Mouse (Mus musculus) bone marrow, adult 2 months (tissue): ENCODE data around the gene Tph1. TPM values are rescaled to one million over a fixed set of nuclear protein-coding genes. Genes with fewer than 3 reads are reported as not detected.

Experiments
- H3K27ac ChIP-seq: fragments of 200-500 bp; 2 replicates; pipeline ENCODE4 v1.5.1; 2012; ENCODE audit warnings: low read depth, mild to moderate bottlenecking, control low read depth, inconsistent platforms, low read length; ENCODE audit not compliant: control insufficient read depth, poor library complexity, insufficient read depth
- H3K4me1 ChIP-seq: fragments of 200-500 bp; 2 replicates; pipeline ENCODE4 v1.6.1; 2011; ENCODE audit warnings: low read length; ENCODE audit not compliant: control insufficient read depth, insufficient read depth
- H3K4me3 ChIP-seq: fragments of 200-500 bp; replicated peaks from 2 replicates; pipeline ENCODE3; 2011; ENCODE audit warnings: mild to moderate bottlenecking, low read depth, low read length, control low read depth; ENCODE audit not compliant: control insufficient read depth
- CTCF ChIP-seq: fragments of 200-500 bp; IDR thresholded peaks from 2 replicates; pipeline ENCODE4 v1.5.1; 2011; ENCODE audit warnings: low read length, control low read depth; ENCODE audit not compliant: control insufficient read depth, insufficient read depth
- POLR2A ChIP-seq: fragments of 200-500 bp; IDR thresholded peaks from 2 replicates; pipeline ENCODE4 v1.6.1; 2011; ENCODE audit warnings: low read depth, mild to moderate bottlenecking, control low read depth, low read length, borderline replicate concordance; ENCODE audit not compliant: control insufficient read depth
- WGBS: fragments of 180-500 bp; shearing (Covaris S2); methylation state at CpG from one replicate; pipeline ENCODE4 v1.1.7; 2018; 5-methylcytosine and 5-hydroxymethylcytosine counted together
- polyA plus RNA-seq: library from polyadenylated mRNA; stranded (reverse); fragments of >200 nt; gene quantifications from 2 replicates; pipeline ENCODE4 v1.2.4, GENCODE M21; 2011; ENCODE audit warnings: low replicate concordance; ENCODE audit not compliant: missing spikeins, insufficient read depth, insufficient read length

Tph1 gene
- polyA plus RNA-seq, 1 experiment: not detected

DNA sequence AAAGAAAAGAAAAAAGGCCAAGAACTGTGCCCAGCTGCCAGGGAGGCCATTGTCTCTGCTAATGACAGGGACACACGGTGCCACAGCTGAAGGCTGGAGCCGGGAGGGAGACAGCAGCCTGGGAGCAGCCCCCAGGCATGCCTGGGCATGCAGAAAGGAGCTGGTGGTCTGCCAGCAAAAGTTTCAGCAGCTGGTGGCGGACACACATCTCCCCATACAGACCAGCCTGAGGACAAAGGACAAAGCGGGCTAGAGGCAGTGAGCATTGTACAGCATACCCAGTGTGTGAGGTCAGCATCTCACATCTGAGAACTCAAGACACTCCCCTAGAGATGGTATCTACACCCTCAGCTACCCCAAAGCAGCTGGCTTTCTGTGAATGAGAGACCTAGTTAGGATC, 70.3 kb downstream of the Tph1 start:
- Histone ChIP-seq H3K4me3 (no peak overlapping the region), H3K4me1 (no peaks in the 10 kb centered on the region), H3K27ac (no peak overlapping the region)
- 79% methylated on average over 4 of the region's 4 CpGs for WGBS
- TF ChIP-seq CTCF (no peak), POLR2A (no peak)

DNA sequence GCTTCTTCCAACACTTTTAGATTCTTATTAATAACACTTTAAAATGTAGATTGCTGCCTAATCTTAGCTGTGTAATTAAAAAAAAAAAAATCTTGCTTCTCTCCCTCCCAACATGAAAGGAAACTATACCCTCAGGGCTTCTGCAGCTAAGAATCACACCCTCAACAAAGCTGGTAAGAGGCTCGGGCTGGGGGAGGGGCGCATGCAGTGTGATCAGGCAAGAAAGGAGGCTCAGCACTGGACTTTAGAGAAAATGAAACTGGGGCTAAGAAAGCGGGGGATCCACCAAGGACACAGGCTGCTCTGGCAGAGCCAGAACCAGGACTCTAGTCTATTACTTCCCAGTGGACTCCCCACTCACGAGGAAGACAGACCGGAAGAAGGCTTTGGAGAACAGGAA, 71.2 kb downstream of the Tph1 start:
- H3K4me1 ChIP-seq: no peaks in the 10 kb centered on the region
- H3K4me3 ChIP-seq: no peak overlapping the region
- 76% methylated on average over 5 of the region's 5 CpGs for WGBS
- no peak for TF ChIP-seq CTCF
- no peak for TF ChIP-seq POLR2A
- H3K27ac ChIP-seq: no peak overlapping the region

- no peak overlapping the region for H3K4me3 ChIP-seq
- WGBS: 83% methylated on average over 2 of the region's 2 CpGs
- TF ChIP-seq CTCF (no peak), POLR2A (no peak)
- H3K4me1 ChIP-seq: no peaks in the 10 kb centered on the region
- no peak overlapping the region for H3K27ac ChIP-seq
Measured at GRCm38 (mm10) chr7:46597006-46597405, 75.3 kb downstream of the Tph1 start.

Other genes starting within 250 kb of the Tph1 start
- 2.7 and 6.5 TPM in 2 replicates for gene Sergef, start 32.7 kb downstream of the Tph1 start, polyA plus RNA-seq
- gene Saal1, start 38.1 kb upstream of the Tph1 start, polyA plus RNA-seq: 8.0 and 13.8 TPM in 2 replicates
- gene Saa3, start 43.2 kb upstream of the Tph1 start, polyA plus RNA-seq: 0.45 and 8.5 TPM in 2 replicates
- gene Saa4, start 60.1 kb upstream of the Tph1 start, polyA plus RNA-seq: 0.77 and 3.4 TPM in 2 replicates
- not detected in 2 replicates for gene Saa1, start 70.4 kb upstream of the Tph1 start, polyA plus RNA-seq
- gene Saa2, start 79.3 kb upstream of the Tph1 start, polyA plus RNA-seq: not detected in 2 replicates
- 6.0 and 19.3 TPM in 2 replicates for gene Hps5, start 123.5 kb upstream of the Tph1 start, polyA plus RNA-seq
- 16.0 and 20.0 TPM in 2 replicates for gene Gtf2h1, start 123.6 kb upstream of the Tph1 start, polyA plus RNA-seq
- gene Ldha, start 168.9 kb upstream of the Tph1 start, polyA plus RNA-seq: 177 and 332 TPM in 2 replicates
- 1.3 and 2.6 TPM in 2 replicates for gene Ldhc, start 188.7 kb upstream of the Tph1 start, polyA plus RNA-seq
- 36.9 and 46.6 TPM in 2 replicates for gene Tsg101, start 247.4 kb upstream of the Tph1 start, polyA plus RNA-seq